In genomic region chr1:194878440-194878839, GRCm38 (mm10) we compare ENCODE assay signal across 10 mouse cellular contexts.
DNase-seq lines count a peak whose midpoint lies in the region; ATAC-seq lines count a peak whose summit lies in the region.
"Had no signal": no experiment of that assay in that cellular context is flagged by ENCODE, and none has a peak within 500 bp of the region (broad histone marks: within the 10 kb centered on the region; RNA-seq: fewer than 3 reads in every experiment).

No protein-coding gene starts in this region.

- no peak overlapping the region for H3K9ac ChIP-seq in forebrain, embryonic 13.5 days
- H3K9ac ChIP-seq: midbrain, embryonic 12.5 days; stomach, embryonic 15.5 days had no signal

- no peaks in the 10 kb centered on the region for H3K36me3 ChIP-seq in forebrain, embryonic 13.5 days (ENCODE audit: poor library complexity, severe bottlenecking)
- H3K36me3 ChIP-seq: midbrain, embryonic 12.5 days; stomach, embryonic 15.5 days had no signal

- 0 out of 2 replicates have a peak, but pooled peaks cover 4% of the 10 kb centered on the region for H3K4me1 ChIP-seq in forebrain, embryonic 13.5 days

- H3K4me2 ChIP-seq in forebrain, embryonic 13.5 days = no peak overlapping the region
- H3K4me2 ChIP-seq: midbrain, embryonic 12.5 days; stomach, embryonic 15.5 days had no signal

- peak; percentile 37 to 40 for DNase-seq in right cerebral cortex, postnatal 10 days (ENCODE audit: low spot score in 2 of 2)
- no peak for DNase-seq in right cerebral cortex, adult 18-20 months
- peak; percentile 73 to 75 for DNase-seq in adrenal gland, postnatal 36 days
- peak; percentile 44 for DNase-seq in heart, adult 8-10 months (ENCODE audit: low spot score)
- peak; percentile 49 to 76 for DNase-seq in lung, postnatal 4 days
- no peak for DNase-seq in embryo, embryonic 9.5 days (ENCODE audit: extremely low spot score)

- no peaks in the 10 kb centered on the region for H3K27me3 ChIP-seq in forebrain, embryonic 13.5 days
- H3K27me3 ChIP-seq: midbrain, embryonic 12.5 days; stomach, embryonic 15.5 days had no signal

- no peaks in the 10 kb centered on the region for H3K9me3 ChIP-seq in forebrain, embryonic 13.5 days (replicated peaks)
- H3K9me3 ChIP-seq: midbrain, embryonic 12.5 days; stomach, embryonic 15.5 days had no signal

- no peak overlapping the region for H3K27ac ChIP-seq in forebrain, embryonic 13.5 days
- H3K27ac ChIP-seq: midbrain, embryonic 12.5 days; stomach, embryonic 15.5 days had no signal

- 65% methylated on average over 2 of the region's 2 CpGs for WGBS in forebrain, embryonic 13.5 days

- no peak overlapping the region for H3K4me3 ChIP-seq in forebrain, embryonic 13.5 days
- H3K4me3 ChIP-seq: midbrain, embryonic 12.5 days; stomach, embryonic 15.5 days had no signal

- ATAC-seq in forebrain, embryonic 13.5 days = no peak
- ATAC-seq: activated CD4-positive, CD25-positive, alpha-beta regulatory T cell, adult 4 months had no signal

Comparison
In these comparisons a context has a peak if more than half of its experiments do, and no peak if none do; other contexts are left out.
1. DNase-seq: peak in right cerebral cortex, postnatal 10 days (2 of 2), adrenal gland, postnatal 36 days (2 of 2), heart, adult 8-10 months (single experiment) and lung, postnatal 4 days (2 of 2); none in right cerebral cortex, adult 18-20 months (single experiment) and embryo, embryonic 9.5 days (single experiment).